Comparison of ENCODE assay signal across 9 mouse cellular contexts in genomic region chr7:122968751-122969150, GRCm38 (mm10). TPM values are rescaled to one million over a fixed set of nuclear protein-coding genes. Genes with fewer than 3 reads are reported as not detected.
DNase-seq lines count a peak whose midpoint lies in the region; ATAC-seq and TF ChIP-seq lines count a peak whose summit lies in the region.
"Had no signal": no experiment of that assay in that cellular context is flagged by ENCODE, and none has a peak within 500 bp of the region (broad histone marks: within the 10 kb centered on the region; RNA-seq: fewer than 3 reads in every experiment).

No protein-coding gene starts in this region.

- WGBS in heart, embryonic 10.5 days, result 67% methylated on average over 4 of the region's 4 CpGs
- WGBS in hindbrain, embryonic 11.5 days, result 65% methylated on average over 4 of the region's 4 CpGs
- 75% methylated on average over 4 of the region's 4 CpGs for WGBS in midbrain, embryonic 11.5 days

- intact Hi-C loops in heart, postnatal 36 days (cut with DNase I), result no loop called here
- intact Hi-C loops in gastrocnemius, postnatal 36 days (cut with DNase I), result no loop called here

- no peak overlapping the region for H3K9ac ChIP-seq in hindbrain, embryonic 11.5 days (ENCODE audit: low read depth, low read length)
- H3K9ac ChIP-seq in midbrain, embryonic 11.5 days (ENCODE audit: low read length), result no peak overlapping the region; the same call in 1 of the 2 replicates

- peaks cover 17% of the 10 kb centered on the region for H3K4me1 ChIP-seq in heart, embryonic 10.5 days
- H3K4me1 ChIP-seq in E14TG2a.4 (replicated peaks; ENCODE audit: low read depth, low read length), result peaks cover 31% of the 10 kb centered on the region
- H3K4me1 ChIP-seq in hindbrain, embryonic 11.5 days (replicated peaks; ENCODE audit: control insufficient read depth, insufficient read depth, low read length), result peaks cover 4% of the 10 kb centered on the region; the same call in 1 of the 2 replicates
- peaks cover 18% of the 10 kb centered on the region for H3K4me1 ChIP-seq in midbrain, embryonic 11.5 days (ENCODE audit: control insufficient read depth, insufficient read depth, low read length)

- peak overlapping the region; percentile 100; the same call in 1 of the 2 replicates for H3K27ac ChIP-seq in heart, embryonic 10.5 days
- H3K27ac ChIP-seq in hindbrain, embryonic 11.5 days (ENCODE audit: low read depth, low read length), result no peak overlapping the region
- H3K27ac ChIP-seq in midbrain, embryonic 11.5 days (ENCODE audit: low read depth, low read length), result no peak overlapping the region

- no peaks in the 10 kb centered on the region for H3K9me3 ChIP-seq in heart, embryonic 10.5 days
- no peaks in the 10 kb centered on the region for H3K9me3 ChIP-seq in E14TG2a.4 (ENCODE audit: low read length)
- H3K9me3 ChIP-seq in hindbrain, embryonic 11.5 days (ENCODE audit: control insufficient read depth, low read length), result no peaks in the 10 kb centered on the region
- no peaks in the 10 kb centered on the region for H3K9me3 ChIP-seq in midbrain, embryonic 11.5 days (ENCODE audit: control insufficient read depth, low read length)

- peak overlapping the region; percentile 56; the same call in 1 of the 2 replicates for H3K4me2 ChIP-seq in hindbrain, embryonic 11.5 days (replicated peaks; ENCODE audit: low read depth, low read length)
- H3K4me2 ChIP-seq in midbrain, embryonic 11.5 days, result peak overlapping the region; percentile 45

- no peaks in the 10 kb centered on the region for H3K27me3 ChIP-seq in heart, embryonic 10.5 days (ENCODE audit: insufficient read depth, poor library complexity, severe bottlenecking)
- no peaks in the 10 kb centered on the region for H3K27me3 ChIP-seq in E14TG2a.4 (ENCODE audit: insufficient read depth, low read length)
- no peaks in the 10 kb centered on the region for H3K27me3 ChIP-seq in hindbrain, embryonic 11.5 days (ENCODE audit: control insufficient read depth, insufficient read depth, low read length)
- no peaks in the 10 kb centered on the region for H3K27me3 ChIP-seq in midbrain, embryonic 11.5 days (ENCODE audit: control insufficient read depth, insufficient read depth, low read length)

- no peak for ATAC-seq in hindbrain, embryonic 11.5 days (ENCODE audit: low FRiP score)
- no peak for ATAC-seq in midbrain, embryonic 11.5 days (ENCODE audit: low FRiP score)

- DNase-seq in heart, embryonic 10.5 days (ENCODE audit: low spot score), result no peak
- DNase-seq in heart, postnatal 36 days, result no peak
- DNase-seq in hindbrain, embryonic 11.5 days (ENCODE audit: low spot score), result no peak
- DNase-seq in midbrain, embryonic 11.5 days (ENCODE audit: low spot score, missing footprints), result no peak
- DNase-seq in spleen, postnatal 10 days (ENCODE audit: low spot score in 2 of 2), result no peak
- no peak for DNase-seq in spleen, postnatal 36 days (ENCODE audit: low spot score in 2 of 2)
- DNase-seq in gastrocnemius, postnatal 36 days, result no peak
- DNase-seq: cerebellum, adult 11 months had no signal

- no peak for TF ChIP-seq CTCF in E14TG2a.4 (conservative IDR thresholded peaks at IDR 0.05; ENCODE audit: low read length)

- H3K36me3 ChIP-seq in heart, embryonic 10.5 days, result peaks cover 15% of the 10 kb centered on the region
- H3K36me3 ChIP-seq in E14TG2a.4 (ENCODE audit: insufficient read depth, low read length), result peaks cover 20% of the 10 kb centered on the region
- no peaks in the 10 kb centered on the region for H3K36me3 ChIP-seq in hindbrain, embryonic 11.5 days (ENCODE audit: control insufficient read depth, insufficient read depth, low read length)
- no peaks in the 10 kb centered on the region for H3K36me3 ChIP-seq in midbrain, embryonic 11.5 days (ENCODE audit: control insufficient read depth, insufficient read depth, low read length)

- H3K4me3 ChIP-seq in heart, embryonic 10.5 days, result peak overlapping the region; percentile 94
- H3K4me3 ChIP-seq in E14TG2a.4 (replicated peaks; ENCODE audit: low read length), result peak overlapping the region; percentile 93
- no peak overlapping the region for H3K4me3 ChIP-seq in hindbrain, embryonic 11.5 days (ENCODE audit: low read depth, low read length)
- H3K4me3 ChIP-seq in midbrain, embryonic 11.5 days (ENCODE audit: low read depth, low read length), result peak overlapping the region; percentile 99; the same call in 1 of the 2 replicates

RNA-seq across cellular contexts. Expression of gene Rbbp6, which starts 3.3 kb away (rescaled TPM):
- polyA plus RNA-seq in heart, embryonic 10.5 days (2016; fragmentation: Nextera tagmentation; extraction: Ambion mirVana), result 16.2 and 25.5 TPM in 2 replicates
- total RNA-seq in heart, postnatal 36 days (2021), result 10 to 100 TPM; 22.1 to 33.0 TPM
- polyA plus RNA-seq in hindbrain, embryonic 11.5 days (2014; fragmentation: Nextera tagmentation; extraction: Ambion mirVana), result 36.3 and 46.6 TPM in 2 replicates
- 32.8 and 38.1 TPM in 2 replicates for polyA plus RNA-seq in midbrain, embryonic 11.5 days (2014; fragmentation: Nextera tagmentation; extraction: Ambion mirVana)
- 10 to 100 TPM; 21.2 to 26.4 TPM for total RNA-seq in gastrocnemius, postnatal 36 days (2021)
